Mouse (Mus musculus) CH12.LX (cell line): ENCODE data around the gene Plcb2.

Experiments
- CTCF ChIP-seq, 2 experiments: IDR thresholded peaks in 1 of 2; conservative IDR thresholded peaks in 1 of 2; 2 replicates each; pipeline ENCODE4 v1.5.1; 2011 to 2012; ENCODE audit warnings: low read depth in 2 of 2, low read length in 2 of 2, improper control_type of control experiment in 1 of 2, inconsistent platforms in 1 of 2, mild to moderate bottlenecking in 1 of 2, moderate library complexity in 1 of 2
- EP300 ChIP-seq: IDR thresholded peaks from 2 replicates; pipeline ENCODE4 v1.6.1; 2011; ENCODE audit warnings: low read length, improper control_type of control experiment
- HCFC1 ChIP-seq: IDR thresholded peaks from 2 replicates; pipeline ENCODE4 v1.6.1; 2012; ENCODE audit warnings: low read depth, mild to moderate bottlenecking, inconsistent platforms, low read length, improper control_type of control experiment
- KAT2A ChIP-seq: IDR thresholded peaks from 2 replicates; pipeline ENCODE4 v1.6.1; 2012; ENCODE audit warnings: low read length, improper control_type of control experiment, inconsistent platforms; ENCODE audit not compliant: insufficient replicate concordance
- MAFK ChIP-seq: IDR thresholded peaks from 2 replicates; pipeline ENCODE4 v1.6.1; 2011; ENCODE audit warnings: low read length, improper control_type of control experiment; ENCODE audit not compliant: insufficient replicate concordance
- MAX ChIP-seq: IDR thresholded peaks from 2 replicates; pipeline ENCODE4 v1.6.1; 2011; ENCODE audit warnings: low read length, improper control_type of control experiment
- POLR2A ChIP-seq: IDR thresholded peaks from 2 replicates; pipeline ENCODE4 v1.6.1; 2011; ENCODE audit warnings: low read depth, mild to moderate bottlenecking, improper control_type of control experiment, low read length
- RCOR1 ChIP-seq: conservative IDR thresholded peaks from 2 replicates; pipeline ENCODE4 v1.6.1; 2012; ENCODE audit warnings: low read depth, mild to moderate bottlenecking, inconsistent platforms, low read length, improper control_type of control experiment
- SMC3 ChIP-seq: IDR thresholded peaks from 2 replicates; pipeline ENCODE4 v1.6.1; 2011; ENCODE audit warnings: low read depth, low read length, improper control_type of control experiment
- TBP ChIP-seq: conservative IDR thresholded peaks from 2 replicates; pipeline ENCODE4 v1.6.1; 2011; ENCODE audit warnings: low read depth, low read length, improper control_type of control experiment
- TCF12 ChIP-seq: IDR thresholded peaks from 2 replicates; pipeline ENCODE4 v1.6.1; 2014; ENCODE audit warnings: low read depth, mild to moderate bottlenecking, inconsistent platforms, low read length, improper control_type of control experiment
- ZKSCAN1 ChIP-seq: IDR thresholded peaks from 2 replicates; pipeline ENCODE4 v1.6.1; 2012; ENCODE audit warnings: low read depth, inconsistent platforms, low read length, improper control_type of control experiment, borderline replicate concordance
- ZMIZ1 ChIP-seq: IDR thresholded peaks from 2 replicates; pipeline ENCODE4 v1.6.1; 2012; ENCODE audit warnings: low read depth, mild to moderate bottlenecking, inconsistent platforms, low read length, improper control_type of control experiment
- ZNF384 ChIP-seq: IDR thresholded peaks from 2 replicates; pipeline ENCODE4 v1.6.1; 2012; ENCODE audit warnings: low read depth, low read length, improper control_type of control experiment, inconsistent platforms

DNA sequence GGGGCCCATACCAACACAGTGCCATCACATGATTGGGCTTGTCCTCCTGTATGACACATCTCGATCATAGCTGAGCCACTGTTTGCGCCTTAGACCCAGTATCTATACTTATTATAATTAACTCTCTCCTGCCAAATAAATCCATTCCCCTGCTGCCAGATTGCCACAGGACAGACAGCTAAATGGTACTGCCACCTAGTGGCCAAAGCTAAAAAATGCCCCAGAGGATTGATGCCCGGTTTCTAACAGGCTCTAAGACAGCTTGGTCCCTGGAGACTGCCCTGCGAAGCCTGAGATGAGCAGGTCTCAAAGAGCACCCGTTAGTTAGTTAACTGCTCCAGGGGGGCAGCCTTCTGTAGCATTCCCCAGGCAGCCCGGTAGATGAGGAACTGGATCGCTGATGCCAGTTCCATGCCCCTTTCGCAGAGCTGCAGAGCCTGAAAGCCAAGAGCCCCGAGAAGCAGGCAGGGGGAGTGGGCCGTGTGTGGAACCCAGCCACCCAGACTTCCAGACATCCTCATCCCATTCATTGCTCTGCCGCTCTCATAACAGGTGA is 32.5 kb downstream of the Plcb2 start:
- no peak for TF ChIP-seq MAFK
- no peak for TF ChIP-seq TBP
- TF ChIP-seq ZMIZ1, result no peak
- no peak for TF ChIP-seq POLR2A
- TF ChIP-seq RCOR1, result no peak
- TF ChIP-seq ZNF384, result no peak
- TF ChIP-seq ZKSCAN1, result no peak
- TF ChIP-seq TCF12, result no peak
- TF ChIP-seq KAT2A, result 0 out of 2 replicates have a peak, but pooled peaks have one; percentile 41
- TF ChIP-seq MAX, result no peak
- no peak for TF ChIP-seq HCFC1
- peak; percentile 90 for TF ChIP-seq SMC3
- TF ChIP-seq EP300, result no peak
- TF ChIP-seq CTCF (conservative IDR thresholded peaks at IDR 0.05 in 1 of 2, IDR thresholded peaks at IDR 0.05 in 1 of 2; ENCODE audit: low read depth in 2 of 2, low read length in 2 of 2), result peak; percentile 76 to 89
